Mouse (Mus musculus) liver, embryonic 13.5 days (tissue): ENCODE measurements around the gene Dennd6b. TPM values are rescaled to one million over a fixed set of nuclear protein-coding genes. Genes with fewer than 3 reads are reported as not detected.

Source experiments
- ATAC-seq: fragments of 200-750 bp; cut with Nextera tagmentation; 2 replicates; pipeline ENCODE4 v1.8.0; 2017; ENCODE audit warnings: low read depth, mild to moderate bottlenecking, moderate number of reproducible peaks, moderate library complexity
- DNase-seq: peaks from one replicate; pipeline ENCODE4 v3.0.0; 2022
- H3K27ac ChIP-seq: fragments of 300-500 bp; sonication (generic); 2 replicates; pipeline ENCODE4 v1.5.1; 2015; ENCODE audit warnings: moderate library complexity, mild to moderate bottlenecking, inconsistent platforms
- H3K27me3 ChIP-seq: fragments of 300-500 bp; sonication (generic); 2 replicates; pipeline ENCODE4 v1.6.1; 2015; ENCODE audit warnings: mild to moderate bottlenecking, inconsistent platforms
- H3K36me3 ChIP-seq: fragments of 300-500 bp; sonication (generic); 2 replicates; pipeline ENCODE4 v1.6.1; 2015; ENCODE audit warnings: mild to moderate bottlenecking, inconsistent platforms
- H3K4me1 ChIP-seq: fragments of 300-500 bp; sonication (generic); replicated peaks from 2 replicates; pipeline ENCODE4 v1.6.1; 2015; ENCODE audit warnings: inconsistent platforms
- H3K4me2 ChIP-seq: fragments of 300-500 bp; sonication (generic); 2 replicates; pipeline ENCODE4 v1.6.1; 2015; ENCODE audit warnings: inconsistent platforms, mild to moderate bottlenecking, moderate library complexity
- H3K4me3 ChIP-seq: fragments of 300-500 bp; sonication (generic); replicated peaks from 2 replicates; pipeline ENCODE4 v1.5.1; 2015; ENCODE audit warnings: mild to moderate bottlenecking, inconsistent platforms
- H3K9ac ChIP-seq: fragments of 300-500 bp; sonication (generic); 2 replicates; pipeline ENCODE4 v1.6.1; 2015; ENCODE audit warnings: mild to moderate bottlenecking, inconsistent platforms
- H3K9me3 ChIP-seq: fragments of 300-500 bp; sonication (generic); replicated peaks from 2 replicates; pipeline ENCODE4 v1.6.1; 2016; ENCODE audit warnings: inconsistent platforms
- WGBS: fragments of 180-500 bp; shearing (Covaris S2); methylation state at CpG from one replicate; pipeline ENCODE4 v1.1.7; 2015; ENCODE audit not compliant: insufficient replicate concordance; 5-methylcytosine and 5-hydroxymethylcytosine counted together
- polyA plus RNA-seq: library from polyadenylated mRNA; unstranded; fragments of >200 nt; fragmentation: Nextera tagmentation; extraction: Ambion mirVana; gene quantifications from 2 replicates; pipeline ENCODE4 v1.2.1, GENCODE M21; 2015

Gene Dennd6b
- polyA plus RNA-seq, 1 experiment from 2014 or later, result 3.0 TPM

GRCm38 (mm10) chr15:89181561-89182270 lies 14.6 kb downstream of the Dennd6b start:
- Histone ChIP-seq H3K9me3 (no peaks in the 10 kb centered on the region), H3K4me2 (peak overlapping the region; percentile 69), H3K9ac (no peak overlapping the region), H3K27me3 (peaks cover 56% of the 10 kb centered on the region), H3K27ac (0 out of 2 replicates have a peak overlapping the region, but pooled peaks have one; percentile 30), H3K4me1 (peaks cover 51% of the 10 kb centered on the region), H3K4me3 (peak overlapping the region; percentile 63; the same call in 1 of the 2 replicates), H3K36me3 (0 out of 2 replicates have a peak, but pooled peaks cover 2% of the 10 kb centered on the region)
- WGBS, result 34% methylated on average over 10 of the region's 10 CpGs
- no peak for ATAC-seq
- no peak for DNase-seq

GRCm38 (mm10) chr15:89180571-89181229 lies 15.6 kb downstream of the Dennd6b start, which contains the start of gene Plxnb2:
Gene Plxnb2 (minus strand): TSS chr15:89180788.
- H3K27me3 ChIP-seq, result peaks cover 63% of the 10 kb centered on the region
- peaks cover 61% of the 10 kb centered on the region for H3K4me1 ChIP-seq
- peak within 1 kb of the TSS; percentile 65 for H3K9ac ChIP-seq
- peak within 1 kb of the TSS; percentile 69 for H3K4me2 ChIP-seq
- peak within 1 kb of the TSS; percentile 63 for H3K4me3 ChIP-seq
- H3K36me3 ChIP-seq, result no peaks in the 10 kb centered on the region
- 1% methylated on average over 71 of the region's 72 CpGs for WGBS
- peak within 1 kb of the TSS; percentile 85 for H3K27ac ChIP-seq
- peak; percentile 60 for ATAC-seq
- DNase-seq, result no peak
- H3K9me3 ChIP-seq, result no peaks in the 10 kb centered on the region

DNA sequence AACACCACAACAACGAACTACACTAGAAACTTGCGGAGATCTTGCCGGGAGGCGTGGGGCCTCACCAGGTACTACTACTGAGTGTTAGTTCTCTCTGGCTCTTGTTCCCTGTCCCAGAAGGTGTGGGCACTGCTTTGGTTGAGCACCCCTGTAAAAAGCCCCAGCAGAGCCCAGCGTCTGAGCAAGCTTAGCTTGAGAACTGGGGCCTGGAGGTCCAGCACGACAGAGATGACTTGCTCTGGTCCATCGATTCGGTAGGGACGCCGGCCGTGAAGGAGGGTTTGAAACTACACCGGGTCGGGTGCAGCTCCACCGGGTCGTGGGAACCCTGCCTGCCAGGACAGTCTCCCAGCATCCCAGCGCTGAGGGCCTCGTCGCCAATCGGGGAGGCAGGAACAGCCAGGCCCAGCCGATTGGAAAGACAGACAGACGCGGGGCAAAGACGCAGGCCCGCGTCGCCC lies 16.2 kb downstream of the Dennd6b start:
- H3K36me3 ChIP-seq, result no peaks in the 10 kb centered on the region
- ATAC-seq (no peak), DNase-seq (no peak)
- H3K27ac ChIP-seq, result peak overlapping the region; percentile 67
- H3K4me2 ChIP-seq, result peak overlapping the region; percentile 69
- 4% methylated on average over 26 of the region's 26 CpGs for WGBS
- peaks cover 67% of the 10 kb centered on the region for H3K4me1 ChIP-seq
- H3K27me3 ChIP-seq, result peaks cover 69% of the 10 kb centered on the region
- H3K9me3 ChIP-seq, result no peaks in the 10 kb centered on the region
- peak overlapping the region; percentile 63 for H3K4me3 ChIP-seq
- H3K9ac ChIP-seq, result peak overlapping the region; percentile 65

- Histone ChIP-seq H3K9ac (peak overlapping the region; percentile 65), H3K27me3 (peaks cover 74% of the 10 kb centered on the region), H3K4me3 (peak overlapping the region; percentile 63), H3K36me3 (no peaks in the 10 kb centered on the region), H3K4me2 (peak overlapping the region; percentile 69), H3K9me3 (no peaks in the 10 kb centered on the region), H3K4me1 (peaks cover 72% of the 10 kb centered on the region), H3K27ac (peak overlapping the region; percentile 85; the same call in 1 of the 2 replicates)
- WGBS, result 18% methylated on average over 6 of the region's 6 CpGs
- no peak for ATAC-seq
- DNase-seq, result no peak
These were observed 16.7 kb downstream of the Dennd6b start for GRCm38 (mm10) chr15:89179630-89179964.

DNA sequence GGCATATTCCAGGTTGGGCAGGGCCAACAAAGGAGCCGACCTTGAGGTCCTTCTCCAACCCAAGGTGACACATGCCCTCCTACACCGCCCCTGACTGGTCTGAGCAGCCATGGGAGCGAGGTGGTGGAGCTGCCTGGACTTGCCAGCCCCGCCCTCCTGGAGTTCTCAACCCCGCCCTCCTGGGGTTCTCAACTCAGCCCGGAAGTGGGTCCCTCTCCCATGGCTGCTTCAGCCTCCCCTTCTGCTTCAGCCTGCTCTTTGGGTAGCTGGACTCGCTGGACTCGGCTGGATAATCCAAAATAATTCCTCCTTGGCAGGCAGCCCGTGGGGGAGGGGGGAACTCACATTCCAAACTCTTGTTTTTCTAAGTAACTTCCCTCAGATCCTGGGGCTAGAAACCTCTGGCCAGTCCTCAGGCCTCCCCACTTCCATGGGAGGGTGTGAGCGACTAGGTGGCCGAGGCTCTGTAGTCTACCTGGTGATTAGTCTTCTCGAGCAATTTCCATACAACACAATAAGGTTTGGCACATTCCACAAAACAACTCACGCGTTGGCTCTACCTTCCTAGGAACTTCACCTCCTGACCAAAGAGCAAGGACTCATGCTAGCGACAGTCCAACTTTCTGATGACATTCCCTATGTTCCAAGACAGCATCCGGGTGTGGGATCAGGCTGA lies 17.2 kb downstream of the Dennd6b start:
- Histone ChIP-seq H3K27ac (peak overlapping the region; percentile 85), H3K27me3 (peaks cover 79% of the 10 kb centered on the region), H3K9ac (peak overlapping the region; percentile 65), H3K4me1 (peaks cover 77% of the 10 kb centered on the region), H3K36me3 (no peaks in the 10 kb centered on the region), H3K4me2 (peak overlapping the region; percentile 69), H3K9me3 (no peaks in the 10 kb centered on the region), H3K4me3 (peak overlapping the region; percentile 63)
- 13% methylated on average over 16 of the region's 16 CpGs for WGBS
- DNase-seq (peak; percentile 49), ATAC-seq (peak; percentile 19)

- Histone ChIP-seq H3K9me3 (no peaks in the 10 kb centered on the region), H3K9ac (peak overlapping the region; percentile 41; the same call in 1 of the 2 replicates), H3K27ac (peak overlapping the region; percentile 85), H3K4me3 (peak overlapping the region; percentile 63), H3K27me3 (peaks cover 85% of the 10 kb centered on the region), H3K36me3 (no peaks in the 10 kb centered on the region), H3K4me2 (peak overlapping the region; percentile 69), H3K4me1 (peaks cover 84% of the 10 kb centered on the region)
- DNase-seq (no peak), ATAC-seq (no peak)
- WGBS, result 50% methylated on average over 7 of the region's 7 CpGs
These were observed 17.9 kb downstream of the Dennd6b start for GRCm38 (mm10) chr15:89178260-89178860.

DNA sequence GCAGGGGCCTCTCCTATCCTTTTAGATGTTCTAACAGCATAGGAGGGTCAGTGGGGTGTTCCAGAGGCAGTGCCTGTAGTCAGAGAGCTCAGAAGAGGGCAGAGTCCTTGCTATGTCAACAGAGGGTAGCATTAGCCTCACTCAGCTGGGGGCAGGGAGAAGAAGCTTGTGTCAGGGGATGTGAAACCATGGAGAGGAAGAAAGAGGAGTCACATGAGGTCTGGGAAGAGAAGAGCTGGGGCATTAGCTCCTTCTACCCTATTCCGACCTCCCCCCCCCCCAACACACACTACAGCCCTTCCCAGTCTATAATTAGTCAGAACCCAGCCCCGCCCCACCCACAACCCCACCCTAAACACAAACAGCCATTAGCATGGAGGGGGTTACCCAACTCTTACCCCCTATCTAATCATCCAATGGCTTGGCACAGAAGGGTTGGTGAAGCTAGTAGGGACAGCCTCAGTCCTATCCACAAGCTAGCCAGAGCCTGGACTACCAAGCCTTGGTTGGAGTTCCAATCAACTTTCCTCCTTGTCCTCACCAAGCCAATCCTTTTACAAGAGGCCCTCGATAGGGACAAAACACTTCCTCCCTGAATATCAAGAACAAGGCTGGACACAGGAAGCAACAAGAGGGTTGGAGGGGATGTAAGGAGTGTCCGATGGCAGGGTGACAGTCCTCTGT lies 18.6 kb downstream of the Dennd6b start:
- Histone ChIP-seq H3K36me3 (no peaks in the 10 kb centered on the region), H3K4me3 (no peak overlapping the region), H3K27ac (peak overlapping the region; percentile 85), H3K9me3 (no peaks in the 10 kb centered on the region), H3K27me3 (peaks cover 85% of the 10 kb centered on the region), H3K9ac (no peak overlapping the region), H3K4me2 (peak overlapping the region; percentile 69), H3K4me1 (peaks cover 91% of the 10 kb centered on the region)
- DNase-seq (no peak), ATAC-seq (peak; percentile 54)
- WGBS, result 31% methylated on average over 4 of the region's 4 CpGs

- H3K36me3 ChIP-seq, result no peaks in the 10 kb centered on the region
- DNase-seq (no peak), ATAC-seq (peak; percentile 24; the same call in 1 of the 2 replicates)
- H3K9ac ChIP-seq, result no peak overlapping the region
- H3K4me1 ChIP-seq, result peaks cover 93% of the 10 kb centered on the region
- peak overlapping the region; percentile 85 for H3K27ac ChIP-seq
- peak overlapping the region; percentile 69 for H3K4me2 ChIP-seq
- no peaks in the 10 kb centered on the region for H3K9me3 ChIP-seq
- H3K4me3 ChIP-seq, result no peak overlapping the region
- peaks cover 88% of the 10 kb centered on the region for H3K27me3 ChIP-seq
- 4% methylated on average over 5 of the region's 5 CpGs for WGBS
These were observed 19.2 kb downstream of the Dennd6b start for GRCm38 (mm10) chr15:89177121-89177520.

DNA sequence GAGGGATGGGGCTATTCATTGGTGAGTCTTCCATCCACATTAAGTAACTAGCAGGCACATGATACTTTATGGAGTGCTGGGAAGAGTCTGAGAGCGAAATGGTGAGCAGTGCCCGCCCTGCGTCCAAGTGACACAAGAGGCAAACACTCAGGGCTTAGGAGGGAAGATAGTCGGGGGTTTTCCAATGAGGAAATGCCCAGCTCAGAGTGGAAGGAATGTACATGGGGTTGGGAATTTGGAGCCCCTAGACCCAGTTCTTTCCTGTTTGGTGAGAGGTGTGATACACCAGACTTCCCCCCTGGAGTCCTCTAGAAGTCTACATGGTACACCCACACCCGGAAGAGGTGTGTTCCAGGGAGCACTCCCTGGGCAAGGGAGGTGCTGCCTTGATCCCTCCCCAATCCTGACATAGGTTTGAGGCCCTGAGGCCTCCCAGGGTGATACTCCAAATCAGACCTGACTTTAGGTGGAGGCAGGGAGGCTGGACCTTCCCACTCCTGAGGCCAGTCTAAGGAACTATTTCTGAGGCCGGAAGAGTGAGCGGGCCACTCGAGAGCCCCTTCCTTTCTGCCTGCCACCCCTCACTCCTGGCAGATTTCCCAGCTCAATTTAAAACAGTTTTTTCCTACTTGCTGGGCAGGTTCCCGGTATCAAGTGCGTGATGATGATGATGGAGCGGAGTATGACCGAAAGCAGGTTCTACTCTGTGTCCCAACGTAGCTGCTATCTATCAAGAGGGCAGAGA lies 20.7 kb downstream of the Dennd6b start:
- Histone ChIP-seq H3K27ac (no peak overlapping the region), H3K4me1 (peaks cover 96% of the 10 kb centered on the region), H3K9me3 (no peaks in the 10 kb centered on the region), H3K4me3 (no peak overlapping the region), H3K4me2 (no peak overlapping the region), H3K27me3 (peaks cover 83% of the 10 kb centered on the region), H3K36me3 (no peaks in the 10 kb centered on the region), H3K9ac (no peak overlapping the region)
- DNase-seq (no peak), ATAC-seq (no peak)
- WGBS, result 75% methylated on average over 13 of the region's 13 CpGs

GRCm38 (mm10) chr15:89174889-89175339 lies 21.4 kb downstream of the Dennd6b start:
- peaks cover 98% of the 10 kb centered on the region for H3K4me1 ChIP-seq
- H3K36me3 ChIP-seq, result no peaks in the 10 kb centered on the region
- H3K4me2 ChIP-seq, result 0 out of 2 replicates have a peak overlapping the region, but pooled peaks have one; percentile 76
- no peaks in the 10 kb centered on the region for H3K9me3 ChIP-seq
- peak overlapping the region; percentile 17; the same call in 1 of the 2 replicates for H3K27ac ChIP-seq
- H3K27me3 ChIP-seq, result peaks cover 76% of the 10 kb centered on the region
- H3K9ac ChIP-seq, result no peak overlapping the region
- no peak for DNase-seq
- WGBS, result 48% methylated on average over 11 of the region's 11 CpGs
- no peak overlapping the region for H3K4me3 ChIP-seq
- no peak for ATAC-seq
